In genomic region chr5:134500681-134501080, GRCm38 (mm10) we compare ENCODE assay signal across 26 mouse cellular contexts. TPM values are rescaled to one million over a fixed set of nuclear protein-coding genes. Genes with fewer than 3 reads are reported as not detected.
"Had no signal": no experiment of that assay in that cellular context is flagged by ENCODE, and none has a peak within 500 bp of the region (broad histone marks: within the 10 kb centered on the region; RNA-seq: fewer than 3 reads in every experiment).

No protein-coding gene starts in this region.

- H3K4me1 ChIP-seq: embryonic facial prominence, embryonic 10.5 days; embryonic facial prominence, embryonic 12.5 days; embryonic facial prominence, embryonic 13.5 days; embryonic facial prominence, embryonic 15.5 days had no signal

- DNase-seq: gastrocnemius, postnatal 10 days; gastrocnemius, postnatal 14 days had no signal

- H3K9ac ChIP-seq: embryonic facial prominence, embryonic 12.5 days; embryonic facial prominence, embryonic 13.5 days; embryonic facial prominence, embryonic 15.5 days; forebrain, embryonic 12.5 days; forebrain, embryonic 13.5 days; forebrain, embryonic 15.5 days; forebrain, postnatal 0 days had no signal

- H3K9me3 ChIP-seq: embryonic facial prominence, embryonic 12.5 days; embryonic facial prominence, embryonic 13.5 days; embryonic facial prominence, embryonic 15.5 days; forebrain, embryonic 10.5 days; forebrain, embryonic 12.5 days; forebrain, embryonic 13.5 days; forebrain, embryonic 15.5 days had no signal

- H3K4me2 ChIP-seq: embryonic facial prominence, embryonic 12.5 days; embryonic facial prominence, embryonic 13.5 days; embryonic facial prominence, embryonic 15.5 days; forebrain, embryonic 12.5 days; forebrain, embryonic 13.5 days; forebrain, embryonic 15.5 days had no signal

- H3K27ac ChIP-seq: embryonic facial prominence, embryonic 10.5 days; embryonic facial prominence, embryonic 12.5 days; embryonic facial prominence, embryonic 13.5 days; embryonic facial prominence, embryonic 15.5 days; forebrain, embryonic 10.5 days; forebrain, embryonic 12.5 days; forebrain, embryonic 13.5 days; forebrain, embryonic 15.5 days; gastrocnemius, adult 2 months; heart, adult 2 months had no signal

- H3K27me3 ChIP-seq: embryonic facial prominence, embryonic 12.5 days; embryonic facial prominence, embryonic 13.5 days; embryonic facial prominence, embryonic 15.5 days; forebrain, embryonic 12.5 days; forebrain, embryonic 13.5 days; forebrain, embryonic 15.5 days had no signal

- ATAC-seq: forebrain, embryonic 13.5 days; forebrain, embryonic 14.5 days; forebrain, embryonic 15.5 days; forebrain, embryonic 16.5 days had no signal

- H3K4me3 ChIP-seq: embryonic facial prominence, embryonic 10.5 days; embryonic facial prominence, embryonic 12.5 days; embryonic facial prominence, embryonic 13.5 days; embryonic facial prominence, embryonic 15.5 days; erythroblast, embryonic 14.5 days; forebrain, embryonic 10.5 days; forebrain, embryonic 12.5 days; forebrain, embryonic 13.5 days; forebrain, embryonic 15.5 days; gastrocnemius, adult 2 months; heart, adult 2 months had no signal

RNA-seq across cellular contexts. Expression of gene Syna, which starts 59.3 kb away (rescaled TPM):
- total RNA-seq: common myeloid progenitor, adult 5-6 weeks; forebrain, postnatal 0 days; gastrocnemius, adult 18-20 months; gastrocnemius, adult 2 months; gastrocnemius, postnatal 25 days; gastrocnemius, postnatal 36 days; gastrocnemius, postnatal 4 days; granulocyte monocyte progenitor cell, adult 5-6 weeks; heart, adult 18-20 months; heart, adult 2 months; heart, adult 8-10 months had no signal
- polyA plus RNA-seq: embryonic facial prominence, embryonic 10.5 days; embryonic facial prominence, embryonic 11.5 days; erythroblast, embryonic 14.5 days; forebrain, embryonic 10.5 days; forebrain, embryonic 11.5 days; heart, adult 2 months had no signal
